Mouse (Mus musculus): Measurements from ENCODE around the gene B4galt2.

Gene B4galt2

GRCm38 (mm10) chr4:117882701-117883691 lies at the start of gene B4galt2:
Gene B4galt2, minus strand, starts transcription at chr4:117883487.
- DNase-seq (ENCODE audit: low spot score), result no peak

DNA sequence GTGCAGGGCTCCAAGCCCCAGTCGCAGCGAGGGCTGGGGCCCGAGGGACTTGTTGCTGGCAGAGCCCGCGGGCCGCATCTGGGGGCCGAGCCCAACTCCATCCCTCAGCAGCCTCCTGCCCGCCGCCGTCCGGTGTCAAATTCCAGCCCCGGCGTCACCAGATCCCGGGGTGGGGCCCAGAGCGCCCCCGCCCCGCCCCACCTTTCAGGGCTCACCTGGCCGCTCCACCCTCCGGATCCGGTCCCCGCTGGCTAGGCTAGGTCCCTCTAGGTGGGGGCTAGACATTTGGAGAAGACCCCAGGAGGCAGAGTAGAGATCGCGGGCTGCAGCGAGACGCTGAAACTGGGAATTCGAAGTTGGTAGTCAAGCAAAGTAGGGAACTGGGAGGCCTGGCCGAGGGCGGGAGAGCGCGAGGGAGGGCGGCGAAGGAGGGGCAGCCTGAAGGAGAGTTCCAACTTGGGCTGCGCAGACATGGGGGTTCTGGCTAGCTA lies 46.1 kb upstream of the B4galt2 start, which contains the start of gene Artn:
Gene Artn, minus strand, starts transcription at position 373 of the 491 bp plus-strand sequence.
- DNase-seq (ENCODE audit: low spot score), result no peak

GRCm38 (mm10) chr4:117928699-117929241 lies 45.5 kb upstream of the B4galt2 start:
- no peak for DNase-seq (ENCODE audit: low spot score)

GRCm38 (mm10) chr4:117928234-117928633 lies 44.9 kb upstream of the B4galt2 start:
- DNase-seq (ENCODE audit: low spot score), result no peak

DNA sequence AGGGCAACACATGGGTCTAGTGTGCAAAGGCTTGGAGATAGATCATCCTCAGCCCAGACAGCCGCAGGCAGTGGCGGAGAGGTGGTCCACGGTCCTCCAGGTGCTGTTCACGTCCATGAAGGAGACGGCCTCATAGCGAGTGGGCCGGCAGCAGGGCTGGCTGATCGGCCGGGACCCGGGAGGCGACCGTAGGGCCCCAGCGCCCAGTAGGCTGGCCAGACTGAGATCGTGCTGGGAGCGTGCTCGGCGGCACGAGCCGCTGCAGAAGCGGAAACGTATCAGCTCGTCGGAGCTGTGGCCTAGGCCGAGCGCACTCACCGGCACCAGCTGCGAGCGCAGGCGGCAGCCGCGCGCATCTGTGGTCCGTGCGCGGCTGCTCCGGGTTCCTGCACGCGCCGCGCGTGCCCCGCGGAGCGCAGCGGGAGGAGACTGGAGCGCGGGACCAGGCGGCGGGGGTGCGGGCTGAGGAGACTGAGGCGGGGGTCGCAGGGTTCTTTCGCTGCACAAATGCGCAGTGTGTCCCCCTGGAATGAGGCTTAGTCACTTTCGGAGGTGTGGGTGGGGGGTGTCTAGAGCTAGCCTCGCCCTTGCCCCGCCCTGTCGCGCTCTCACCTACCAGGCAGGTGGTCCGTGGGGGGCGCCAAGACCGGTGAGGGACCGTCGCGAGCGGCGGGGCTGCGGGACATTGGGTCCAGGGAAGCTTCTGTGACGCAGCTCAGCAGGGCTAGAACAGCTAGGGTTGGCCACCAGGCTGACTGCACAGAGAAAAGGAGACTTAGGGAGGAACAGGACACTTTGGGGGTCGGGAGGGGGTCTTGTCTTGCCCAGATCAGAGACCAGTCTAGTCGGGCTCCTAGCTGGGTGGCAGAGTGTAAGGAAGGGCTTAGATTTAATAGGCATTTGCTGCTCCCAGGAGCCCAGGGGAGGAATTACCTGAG lies 43.5 kb upstream of the B4galt2 start:
- no peak for DNase-seq (ENCODE audit: low spot score)

GRCm38 (mm10) chr4:117924916-117925315 lies 41.6 kb upstream of the B4galt2 start:
- no peak for DNase-seq (ENCODE audit: low spot score)

- no peak for DNase-seq (ENCODE audit: low spot score)
Measured at GRCm38 (mm10) chr4:117923450-117923849, 40.2 kb upstream of the B4galt2 start.

- no peak for DNase-seq (ENCODE audit: low spot score)
Measured at GRCm38 (mm10) chr4:117921358-117921757, 38.1 kb upstream of the B4galt2 start.

- no peak for DNase-seq (ENCODE audit: low spot score)
Measured at GRCm38 (mm10) chr4:117918762-117919161, 35.5 kb upstream of the B4galt2 start.

- no peak for DNase-seq (ENCODE audit: low spot score)
Measured at GRCm38 (mm10) chr4:117918261-117918660, 35.0 kb upstream of the B4galt2 start.

GRCm38 (mm10) chr4:117917847-117918246 lies 34.6 kb upstream of the B4galt2 start:
- DNase-seq (ENCODE audit: low spot score), result no peak

- no peak for DNase-seq (ENCODE audit: low spot score)
Measured at GRCm38 (mm10) chr4:117917402-117917801, 34.1 kb upstream of the B4galt2 start.

- no peak for DNase-seq (ENCODE audit: low spot score)
Measured at GRCm38 (mm10) chr4:117916386-117916785, 33.1 kb upstream of the B4galt2 start.

DNA sequence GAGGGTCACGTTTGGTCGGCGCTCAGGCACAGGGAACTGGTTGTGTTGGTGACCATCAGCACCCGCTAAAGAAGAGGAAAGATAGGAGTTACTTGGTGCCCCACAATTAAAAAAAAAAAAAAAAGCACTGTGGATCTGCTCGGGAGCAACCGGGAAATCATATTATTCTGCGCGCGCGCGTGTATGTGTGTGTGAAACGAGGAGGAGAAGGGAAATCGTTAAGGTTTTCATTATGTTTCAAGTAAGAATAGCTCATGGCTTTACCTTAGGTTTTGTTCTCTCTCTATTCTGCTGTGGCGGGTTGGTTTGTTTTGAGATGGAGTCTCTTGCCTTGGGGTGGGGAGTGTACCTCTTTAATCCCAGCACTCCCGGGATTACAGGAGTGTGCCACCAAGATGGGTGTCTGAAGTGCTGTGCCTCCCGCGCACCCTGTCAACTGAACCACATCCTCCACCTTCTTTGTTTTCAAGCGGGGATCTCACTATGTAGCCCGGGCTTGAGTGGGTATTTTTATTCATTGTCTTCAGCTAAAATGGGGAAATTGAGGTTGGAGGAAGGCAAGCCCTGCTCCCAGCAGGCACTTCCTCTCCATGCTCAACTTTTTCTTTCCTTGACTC lies 32.3 kb upstream of the B4galt2 start:
- no peak for DNase-seq (ENCODE audit: low spot score)

DNA sequence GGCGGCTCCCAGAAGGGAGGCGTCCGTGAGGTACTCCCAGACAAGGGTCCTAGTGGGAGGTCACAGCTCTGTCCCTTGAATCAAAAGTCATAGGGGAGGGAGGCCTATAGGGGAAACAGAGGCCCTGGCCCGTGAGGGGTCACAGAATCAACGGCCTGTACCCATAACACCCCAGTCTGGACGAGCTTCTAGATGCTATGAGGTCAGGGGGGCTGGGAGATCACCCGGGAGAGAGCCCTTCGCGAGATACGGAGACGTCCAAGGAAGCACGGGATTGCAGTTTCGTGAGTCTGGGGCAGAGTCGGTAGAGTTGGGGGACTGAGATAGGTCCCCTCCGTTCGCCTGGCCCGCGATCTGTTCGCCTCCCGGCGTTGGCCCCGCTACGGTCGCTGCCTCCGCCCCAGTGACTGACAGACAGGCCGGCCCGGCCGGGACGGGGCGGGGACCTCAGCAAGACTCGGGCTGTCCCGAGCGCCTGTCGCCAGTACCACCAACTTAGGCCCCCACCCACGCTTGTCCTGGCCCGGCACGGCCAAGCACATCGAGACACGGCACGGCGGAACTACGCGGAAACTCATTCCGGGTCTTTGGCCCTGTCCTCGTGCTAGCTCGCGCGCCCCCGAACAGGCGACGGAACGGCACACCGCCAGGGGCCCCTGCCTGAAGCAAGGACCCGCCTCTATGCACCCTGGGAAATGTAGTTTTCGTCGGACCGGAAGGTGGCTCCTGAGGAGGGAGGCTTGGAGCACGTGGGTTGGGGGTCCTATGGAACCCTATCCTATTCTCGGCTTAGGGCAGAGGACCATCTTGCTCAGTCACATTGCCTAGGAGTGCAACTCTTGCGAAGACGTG lies 31.5 kb upstream of the B4galt2 start, which contains the start of gene Ipo13:
Gene Ipo13, minus strand, starts transcription at position 409 of the 852 bp plus-strand sequence.
- peak; percentile 68 for DNase-seq (ENCODE audit: low spot score)

DNA sequence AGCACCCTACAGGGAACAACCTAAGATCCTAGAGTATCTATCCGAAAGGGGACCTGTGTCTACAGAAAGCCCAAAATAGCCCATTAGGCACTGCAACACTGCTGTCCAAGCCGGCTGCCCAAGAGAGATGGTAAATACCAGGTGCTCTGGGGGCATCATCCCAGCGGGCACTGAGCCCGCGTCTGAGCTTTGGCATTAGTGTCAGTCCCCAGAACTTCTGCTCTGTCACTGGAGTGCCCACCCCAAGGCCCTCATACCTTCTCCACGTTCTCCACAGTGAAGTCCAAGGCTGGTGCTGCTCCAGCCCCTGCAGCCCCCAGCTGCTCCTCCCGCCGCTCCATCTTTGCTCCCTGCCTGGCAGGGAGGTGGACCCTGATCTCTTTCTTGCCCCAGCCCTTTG lies 30.7 kb upstream of the B4galt2 start:
- no peak for DNase-seq (ENCODE audit: low spot score)

- DNase-seq (ENCODE audit: low spot score), result no peak
Measured at GRCm38 (mm10) chr4:117913421-117913820, 30.1 kb upstream of the B4galt2 start.

- DNase-seq (ENCODE audit: low spot score), result no peak
Measured at GRCm38 (mm10) chr4:117912685-117913273, 29.5 kb upstream of the B4galt2 start.

- DNase-seq (ENCODE audit: low spot score), result no peak
Measured at GRCm38 (mm10) chr4:117912131-117912561, 28.9 kb upstream of the B4galt2 start.

Data from urinary bladder, postnatal 10 days (tissue).